Mouse (Mus musculus): Measurements from ENCODE around the gene Upp2. TPM values are rescaled to one million over a fixed set of nuclear protein-coding genes. Genes with fewer than 3 reads are reported as not detected.

The Upp2 gene
- 21.4 and 22.6 TPM in 2 replicates for polyA plus RNA-seq (2012; rRNA removed)

DNA sequence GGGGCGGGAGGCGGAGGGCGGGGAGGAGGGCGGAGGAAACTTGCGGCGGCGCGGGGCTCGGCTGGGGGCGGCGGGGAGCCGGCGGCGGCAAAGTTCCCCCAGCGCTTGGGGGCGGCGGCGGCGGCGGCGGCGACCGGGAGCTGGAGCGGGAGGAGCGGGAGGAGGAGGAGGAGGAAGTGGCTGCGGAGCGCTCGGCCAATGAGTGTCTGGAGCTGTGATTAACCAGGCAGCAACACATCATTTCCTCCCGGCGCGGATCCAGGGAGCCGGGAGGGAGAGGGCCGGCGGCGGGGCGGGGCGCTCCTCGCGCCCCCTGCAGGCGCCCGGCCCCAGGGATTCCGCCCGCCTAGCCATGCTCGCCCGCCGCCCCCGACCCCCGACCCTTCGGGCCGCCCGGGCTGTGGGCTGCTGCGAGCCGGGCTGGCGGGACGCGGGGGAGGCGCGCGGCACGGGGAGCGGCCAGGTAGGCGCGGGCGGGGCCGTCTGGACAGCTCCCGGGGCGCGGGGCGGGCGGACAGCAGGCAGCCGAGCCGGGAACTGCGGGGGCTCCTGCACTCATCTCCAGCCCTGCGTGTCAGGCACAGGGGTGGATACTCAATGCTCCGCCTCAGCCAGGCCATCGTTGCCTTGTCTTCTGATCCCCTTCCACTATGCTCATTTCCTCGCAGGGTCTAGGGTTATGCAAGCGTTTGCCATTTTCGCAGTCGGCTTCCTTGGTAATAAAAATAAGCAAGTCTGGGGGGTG is at the start of gene Upp2, which contains the start of gene Acvr1:
TSS of gene Upp2 (plus strand) at position 233 of the 745 bp plus-strand sequence.
TSS of gene Acvr1 (minus strand) at position 92 of the 745 bp plus-strand sequence.

Other genes with a start within 250 kb of the Upp2 start
- gene Acvr1c, start 209.4 kb upstream of the Upp2 start, polyA plus RNA-seq (2012; rRNA removed) = 0.76 and 0.84 TPM in 2 replicates
- 0.08 TPM in 1 of 2 replicates, not detected in the other for gene Gm17409, start 97.2 kb upstream of the Upp2 start, polyA plus RNA-seq (2012; rRNA removed)
- gene Acvr1, start 141 bp upstream of the Upp2 start, polyA plus RNA-seq (2012; rRNA removed) = 21.2 and 25.1 TPM in 2 replicates